Mouse (Mus musculus): Measurements from ENCODE around the gene Itpkb.

DNA sequence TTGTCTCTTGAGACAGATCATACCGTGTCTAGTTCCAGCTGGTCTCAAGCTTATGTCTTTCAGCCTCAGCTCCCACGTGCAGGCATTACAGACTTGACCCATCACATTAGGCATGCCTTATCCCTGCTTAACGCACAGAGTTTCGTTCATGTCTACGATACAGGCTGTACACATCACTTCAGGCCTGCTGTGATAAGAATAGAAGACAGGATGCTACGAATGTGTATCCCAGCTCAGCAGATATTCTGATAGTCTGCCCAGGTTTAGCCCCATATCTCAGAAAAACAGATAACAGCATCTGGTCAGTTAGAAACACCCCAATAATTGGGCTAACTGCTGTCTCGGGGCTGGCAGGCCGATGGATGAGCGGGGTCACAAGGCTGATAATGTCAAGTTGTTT lies 23.4 kb upstream of the Itpkb start:
- TF ChIP-seq CTCF (IDR thresholded peaks at IDR 0.05; ENCODE audit: extremely low read depth, insufficient read depth, low read length): no peak
- TF ChIP-seq POLR2A (IDR thresholded peaks at IDR 0.05; ENCODE audit: extremely low read depth, insufficient read depth, low read length): no peak

Measured in cortical plate, adult 2 months (tissue).